Mouse (Mus musculus) layer of hippocampus, postnatal 25 days (tissue): ENCODE data around the gene Stt3b. TPM values are rescaled to one million over a fixed set of nuclear protein-coding genes. Genes with fewer than 3 reads are reported as not detected.

Experiments
- DNase-seq, 2 experiments: peaks; one replicate each; pipeline ENCODE4 v3.0.0; 2022; ENCODE audit warnings: mixed read lengths in 2 of 2, low spot score in 1 of 2; ENCODE audit errors: extremely low spot score in 1 of 2
- total RNA-seq, 2 experiments: library from RNA; stranded (reverse); gene quantifications; 2 replicates each; pipeline ENCODE4 v1.2.3; 2021

The Stt3b gene
- total RNA-seq, 2 experiments from 2014 or later: 81.8 to 83.6 TPM

- DNase-seq: no peak
These were observed 8.6 kb upstream of the Stt3b start for GRCm38 (mm10) chr9:115318621-115319375.

- DNase-seq: no peak
These were observed 6.8 kb upstream of the Stt3b start for GRCm38 (mm10) chr9:115317049-115317448.

GRCm38 (mm10) chr9:115314556-115314955, 4.3 kb upstream of the Stt3b start:
- DNase-seq: no peak

- no peak for DNase-seq
These were observed 3.6 kb upstream of the Stt3b start for GRCm38 (mm10) chr9:115313830-115314229.

- DNase-seq: no peak
These were observed 951 bp upstream of the Stt3b start for GRCm38 (mm10) chr9:115311223-115311520.

GRCm38 (mm10) chr9:115309977-115310345, 260 bp downstream of the Stt3b start:
- no peak for DNase-seq

- DNase-seq: peak in 1 of 2 experiments; percentile 21
These were observed 745 bp downstream of the Stt3b start for GRCm38 (mm10) chr9:115309381-115309971.

- no peak for DNase-seq
These were observed 1.3 kb downstream of the Stt3b start for GRCm38 (mm10) chr9:115308941-115309380.

- no peak for DNase-seq
These were observed 1.8 kb downstream of the Stt3b start for GRCm38 (mm10) chr9:115308401-115308800.

GRCm38 (mm10) chr9:115306202-115306601, 4.0 kb downstream of the Stt3b start:
- no peak for DNase-seq

GRCm38 (mm10) chr9:115304149-115304548, 6.1 kb downstream of the Stt3b start:
- DNase-seq: no peak

- DNase-seq: no peak
These were observed 8.6 kb downstream of the Stt3b start for GRCm38 (mm10) chr9:115301593-115301992.

GRCm38 (mm10) chr9:115301002-115301579, 9.1 kb downstream of the Stt3b start:
- DNase-seq: no peak

GRCm38 (mm10) chr9:115296738-115297137, 13.5 kb downstream of the Stt3b start:
- DNase-seq: no peak

- DNase-seq: no peak
These were observed 16.2 kb downstream of the Stt3b start for GRCm38 (mm10) chr9:115293920-115294594.

- no peak for DNase-seq
These were observed 22.3 kb downstream of the Stt3b start for GRCm38 (mm10) chr9:115287774-115288434.

GRCm38 (mm10) chr9:115284385-115284784, 25.8 kb downstream of the Stt3b start:
- DNase-seq: no peak

- no peak for DNase-seq
These were observed 26.8 kb downstream of the Stt3b start for GRCm38 (mm10) chr9:115283403-115283802.

- no peak for DNase-seq
These were observed 31.6 kb downstream of the Stt3b start for GRCm38 (mm10) chr9:115278641-115279040.

GRCm38 (mm10) chr9:115274806-115275205, 35.4 kb downstream of the Stt3b start:
- no peak for DNase-seq
